Mouse (Mus musculus): ENCODE measurements around the gene Cc2d1b. TPM values are rescaled to one million over a fixed set of nuclear protein-coding genes. Genes with fewer than 3 reads are reported as not detected.

Cc2d1b gene
- polyA plus RNA-seq (2017; shearing (Covaris generic)): 92.7 TPM

DNA sequence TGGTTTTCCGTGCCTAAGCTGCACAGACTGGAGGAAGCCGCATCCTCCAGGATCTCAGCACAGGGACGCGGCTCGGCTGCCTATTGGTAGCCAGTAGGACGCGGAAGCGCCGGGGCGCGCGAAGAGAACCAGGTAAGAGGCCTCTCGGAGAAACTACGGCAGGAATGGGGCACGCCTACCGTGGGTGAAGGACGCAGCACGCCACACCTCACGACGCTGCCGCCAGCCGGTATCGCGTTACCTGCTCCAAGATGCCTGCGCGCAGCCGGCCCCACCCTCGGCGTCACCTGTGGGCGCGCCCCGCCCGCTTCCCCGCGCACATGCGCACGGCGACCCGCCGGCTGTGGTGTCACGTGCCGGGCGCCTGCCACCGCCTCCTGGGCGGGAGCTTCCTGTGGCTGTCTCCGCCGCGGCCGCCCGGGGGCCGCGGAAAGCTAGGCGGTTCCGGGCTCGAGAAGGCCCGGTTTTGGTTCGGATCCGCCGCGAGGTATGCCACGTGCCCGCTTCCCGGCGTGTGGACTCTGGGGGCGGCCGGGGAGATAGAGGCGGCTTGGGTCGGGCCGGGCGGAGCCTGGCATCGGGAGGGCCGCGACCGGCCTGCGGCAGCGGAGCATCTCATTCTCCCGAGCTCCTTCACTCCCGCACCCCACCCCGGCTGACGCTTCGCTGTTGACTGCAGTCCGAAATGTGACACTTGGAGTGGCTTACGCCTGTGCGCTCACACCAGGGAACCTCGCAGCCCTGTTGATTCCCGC, at the start of gene Cc2d1b:
Gene Cc2d1b (plus strand): TSS at position 354 of the 755 bp plus-strand sequence.

DNA sequence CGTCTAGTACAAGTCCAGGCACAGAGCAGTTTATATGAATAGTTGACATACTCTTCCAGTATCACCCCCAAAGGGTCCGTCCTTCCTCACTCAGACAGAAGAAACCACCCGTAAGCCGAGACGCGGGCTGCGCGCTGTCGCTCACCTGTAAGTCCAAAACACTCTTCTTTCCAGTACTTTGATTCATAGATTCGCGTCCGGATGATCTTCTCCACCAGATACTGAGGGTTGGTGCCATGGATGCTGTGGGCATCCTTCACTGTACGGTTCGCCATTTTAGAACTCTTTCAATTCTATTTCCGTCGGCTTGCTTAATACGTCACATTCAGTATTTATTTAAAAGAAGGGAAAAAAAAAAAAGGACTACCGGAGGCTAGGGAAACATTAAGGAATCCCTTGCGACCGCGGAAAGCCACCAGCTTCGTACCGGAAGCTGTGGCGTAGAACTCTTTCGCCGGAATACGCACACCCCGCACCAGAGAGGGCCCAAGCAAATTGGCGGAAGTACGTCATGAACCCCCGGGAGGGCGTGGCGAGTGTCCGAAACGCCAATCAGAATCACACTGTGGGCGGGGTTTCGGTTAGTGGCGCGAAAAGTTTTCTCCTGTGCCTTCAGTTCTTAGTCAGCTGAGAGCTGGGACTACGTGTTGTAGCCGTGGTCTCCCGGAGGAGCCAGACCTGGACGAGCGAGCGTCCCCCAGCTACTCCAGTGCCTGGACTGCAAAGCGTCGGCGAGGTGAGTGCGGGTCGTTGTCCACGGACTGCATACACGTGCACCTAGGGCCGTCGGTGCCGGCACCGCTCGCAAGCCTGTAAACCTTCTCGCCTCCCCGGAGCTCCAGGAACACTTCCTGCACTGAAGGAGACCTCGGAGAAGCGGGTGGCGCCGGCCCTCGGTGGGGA, 40.6 kb upstream of the Cc2d1b start, which contains the start of the genes Prpf38a and Orc1:
Gene Prpf38a (minus strand): TSS at position 497 of the 903 bp plus-strand sequence.
Gene Orc1 (plus strand): TSS at position 584 of the 903 bp plus-strand sequence.

Other genes starting within 250 kb of the Cc2d1b start
- not detected for gene Shisal2a, start 236.6 kb upstream of the Cc2d1b start, polyA plus RNA-seq (2017; shearing (Covaris generic))
- 4.3 TPM for gene Gpx7, start 213.0 kb upstream of the Cc2d1b start, polyA plus RNA-seq (2017; shearing (Covaris generic))
- 37.0 TPM for gene Tut4, start 160.5 kb upstream of the Cc2d1b start, polyA plus RNA-seq (2017; shearing (Covaris generic))
- 63.6 TPM for gene Prpf38a, start 40.6 kb upstream of the Cc2d1b start, polyA plus RNA-seq (2017; shearing (Covaris generic))
- gene Orc1, start 40.5 kb upstream of the Cc2d1b start, polyA plus RNA-seq (2017; shearing (Covaris generic)): 3.0 TPM
- gene 3110021N24Rik, start 99.7 kb downstream of the Cc2d1b start, polyA plus RNA-seq (2017; shearing (Covaris generic)): not detected
- gene Zfyve9, start 160.9 kb downstream of the Cc2d1b start, polyA plus RNA-seq (2017; shearing (Covaris generic)): 0.13 TPM
- 60.0 TPM for gene Btf3l4, start 213.7 kb downstream of the Cc2d1b start, polyA plus RNA-seq (2017; shearing (Covaris generic))
- 33.6 TPM for gene Txndc12, start 214.7 kb downstream of the Cc2d1b start, polyA plus RNA-seq (2017; shearing (Covaris generic))
- 23.5 TPM for gene Kti12, start 227.8 kb downstream of the Cc2d1b start, polyA plus RNA-seq (2017; shearing (Covaris generic))
- gene A730015C16Rik, start 228.7 kb downstream of the Cc2d1b start, polyA plus RNA-seq (2017; shearing (Covaris generic)): 0.50 TPM

Data from activated CD4-positive, CD25-positive, alpha-beta regulatory T cell, adult 9 weeks (primary cell).